Mouse (Mus musculus) embryonic facial prominence, embryonic 13.5 days (tissue): ENCODE measurements around the gene Txnrd1. TPM values are rescaled to one million over a fixed set of nuclear protein-coding genes. Genes with fewer than 3 reads are reported as not detected.

Experiments
- ATAC-seq: fragments of 200-750 bp; cut with Nextera tagmentation; 2 replicates; pipeline ENCODE4 v1.8.0; 2017; ENCODE audit warnings: low read depth; ENCODE audit not compliant: insufficient number of reproducible peaks, insufficient read depth, low FRiP score, low TSS enrichment
- H3K27ac ChIP-seq: fragments of 300-500 bp; sonication (generic); 2 replicates; pipeline ENCODE4 v1.5.1; 2015; ENCODE audit warnings: moderate library complexity, mild to moderate bottlenecking, inconsistent platforms
- H3K27me3 ChIP-seq: fragments of 300-500 bp; sonication (generic); 2 replicates; pipeline ENCODE4 v1.6.1; 2015; ENCODE audit warnings: mild to moderate bottlenecking, inconsistent platforms
- H3K36me3 ChIP-seq: fragments of 300-500 bp; sonication (generic); 2 replicates; pipeline ENCODE4 v1.6.1; 2015; ENCODE audit warnings: mild to moderate bottlenecking, inconsistent platforms
- H3K4me1 ChIP-seq: fragments of 300-500 bp; sonication (generic); 2 replicates; pipeline ENCODE4 v1.6.1; 2015; ENCODE audit warnings: inconsistent platforms
- H3K4me2 ChIP-seq: fragments of 300-500 bp; sonication (generic); 2 replicates; pipeline ENCODE4 v1.6.1; 2015; ENCODE audit warnings: moderate library complexity, mild to moderate bottlenecking, inconsistent platforms
- H3K4me3 ChIP-seq: fragments of 300-500 bp; sonication (generic); 2 replicates; pipeline ENCODE4 v1.5.1; 2015; ENCODE audit warnings: mild to moderate bottlenecking, inconsistent platforms
- H3K9ac ChIP-seq: fragments of 300-500 bp; sonication (generic); 2 replicates; pipeline ENCODE4 v1.6.1; 2015; ENCODE audit warnings: mild to moderate bottlenecking, inconsistent platforms
- H3K9me3 ChIP-seq: fragments of 300-500 bp; sonication (generic); 2 replicates; pipeline ENCODE4 v1.6.1; 2016; ENCODE audit warnings: inconsistent platforms
- WGBS: fragments of 180-500 bp; shearing (Covaris S2); methylation state at CpG from one replicate; pipeline ENCODE4 v1.1.7; 2015; ENCODE audit warnings: mixed read lengths; 5-methylcytosine and 5-hydroxymethylcytosine counted together
- polyA plus RNA-seq: library from polyadenylated mRNA; unstranded; fragments of >200 nt; fragmentation: Nextera tagmentation; extraction: Ambion mirVana; gene quantifications from 2 replicates; pipeline ENCODE4 v1.2.1, GENCODE M21; 2015

Gene Txnrd1
- polyA plus RNA-seq, 1 experiment from 2014 or later: 99.4 TPM

DNA sequence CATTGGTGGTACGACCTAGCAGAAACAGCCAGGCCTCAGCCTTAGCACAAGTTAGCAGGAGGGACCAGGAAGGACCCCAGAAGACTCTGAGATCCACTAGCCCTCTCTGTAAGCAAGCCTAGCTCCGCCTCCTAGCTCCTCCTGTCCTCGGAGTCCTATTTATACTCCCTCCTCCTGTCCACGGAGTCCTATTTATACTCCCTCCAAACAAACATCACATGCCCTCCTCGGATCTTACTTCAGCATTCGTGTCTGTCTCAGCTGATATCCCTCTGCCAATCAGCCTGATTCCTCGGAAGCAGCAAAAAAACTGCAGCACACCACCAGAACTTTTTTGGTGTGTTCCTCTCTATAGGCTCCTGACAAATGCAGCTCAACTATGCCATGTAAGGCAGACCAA, 65.1 kb downstream of the Txnrd1 start:
- no peak overlapping the region; the same call in 1 of the 2 replicates for H3K27ac ChIP-seq
- H3K9me3 ChIP-seq: no peaks in the 10 kb centered on the region
- no peak overlapping the region for H3K4me2 ChIP-seq
- H3K4me1 ChIP-seq: peaks cover 10% of the 10 kb centered on the region; the same call in 1 of the 2 replicates
- no peak overlapping the region for H3K4me3 ChIP-seq
- WGBS: 47% methylated on average over 7 of the region's 7 CpGs
- no peaks in the 10 kb centered on the region; the same call in 1 of the 2 replicates for H3K27me3 ChIP-seq
- no peak overlapping the region for H3K9ac ChIP-seq
- H3K36me3 ChIP-seq: peaks cover 44% of the 10 kb centered on the region
- no peak for ATAC-seq

DNA sequence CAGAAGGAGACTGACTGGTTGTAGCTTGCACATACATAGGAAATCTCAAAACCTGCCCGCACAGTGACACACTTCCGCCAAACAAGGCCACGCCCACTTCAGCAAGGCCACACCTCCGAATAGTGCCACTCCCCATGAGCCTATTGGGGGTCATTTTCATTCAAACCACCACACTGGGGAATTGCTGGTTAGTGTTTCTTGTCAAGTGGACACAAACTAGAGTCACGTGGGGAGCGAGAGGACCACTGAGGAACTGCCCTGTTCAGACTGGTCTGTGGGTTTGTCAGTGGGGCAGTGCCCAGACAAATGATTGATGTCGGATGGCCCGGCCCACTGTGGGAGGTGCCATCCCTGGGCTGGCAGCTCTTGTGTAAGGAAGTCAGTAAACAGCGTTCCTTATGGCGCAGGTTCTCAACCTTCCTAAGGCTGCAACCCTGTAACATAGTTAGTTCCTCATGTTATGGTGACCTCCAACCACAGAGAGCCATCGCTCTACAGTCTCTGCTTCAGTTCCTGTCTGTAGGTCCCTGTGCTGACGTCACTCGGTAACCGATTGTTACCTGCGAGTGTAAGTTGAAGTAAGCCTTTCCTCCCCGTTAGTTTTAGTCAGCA, 66.2 kb downstream of the Txnrd1 start:
- Histone ChIP-seq H3K36me3 (peaks cover 39% of the 10 kb centered on the region), H3K9ac (no peak overlapping the region), H3K9me3 (no peaks in the 10 kb centered on the region), H3K4me3 (no peak overlapping the region), H3K27me3 (no peaks in the 10 kb centered on the region; the same call in 1 of the 2 replicates), H3K4me1 (peaks cover 10% of the 10 kb centered on the region; the same call in 1 of the 2 replicates), H3K27ac (no peak overlapping the region), H3K4me2 (peak overlapping the region; percentile 20)
- WGBS: 45% methylated on average over 16 of the region's 16 CpGs
- ATAC-seq: no peak

DNA sequence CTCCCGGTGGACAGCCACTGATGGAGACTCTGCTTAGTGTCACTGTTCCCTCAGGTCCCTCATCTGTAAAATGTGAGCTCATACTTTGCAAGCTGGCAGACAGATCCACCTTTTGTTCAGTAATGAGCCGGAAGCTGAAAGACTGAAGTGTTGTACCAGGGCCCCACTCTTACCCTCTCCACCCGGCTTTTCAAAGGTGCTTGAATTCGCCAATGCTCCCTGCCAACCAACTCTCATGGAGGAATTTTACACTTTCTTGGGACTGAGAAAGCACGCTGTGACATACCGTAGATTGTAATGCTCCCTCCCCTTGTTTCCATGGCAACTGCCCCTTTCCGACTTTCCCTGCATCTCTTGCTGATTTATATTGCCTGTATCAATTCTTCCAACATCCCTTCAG, 66.8 kb downstream of the Txnrd1 start:
- Histone ChIP-seq H3K9ac (no peak overlapping the region), H3K27me3 (peaks cover 3% of the 10 kb centered on the region; the same call in 1 of the 2 replicates), H3K4me2 (peak overlapping the region; percentile 20; the same call in 1 of the 2 replicates), H3K4me3 (no peak overlapping the region), H3K4me1 (peaks cover 10% of the 10 kb centered on the region; the same call in 1 of the 2 replicates), H3K27ac (no peak overlapping the region), H3K36me3 (peaks cover 33% of the 10 kb centered on the region), H3K9me3 (no peaks in the 10 kb centered on the region)
- 41% methylated on average over 7 of the region's 7 CpGs for WGBS
- no peak for ATAC-seq

DNA sequence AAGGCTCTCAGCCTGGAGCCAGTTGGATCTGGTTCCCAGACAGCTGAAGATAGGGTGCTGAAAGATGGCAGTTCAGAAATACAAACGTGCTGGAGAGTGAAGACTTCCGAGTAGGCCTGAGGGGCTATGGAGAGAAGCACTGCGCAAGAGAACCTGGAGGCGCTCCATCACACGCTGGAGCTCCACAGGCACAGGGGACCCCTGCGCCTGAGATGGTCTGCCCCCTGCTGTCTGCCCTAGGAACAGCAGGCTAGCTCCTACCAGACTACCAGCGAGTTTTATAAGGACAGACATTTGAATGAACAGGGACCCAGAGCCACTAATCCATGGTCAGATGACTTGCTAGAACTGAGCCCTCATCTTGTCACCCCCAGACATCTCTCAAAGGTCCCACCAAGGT, 67.7 kb downstream of the Txnrd1 start:
- H3K4me3 ChIP-seq: no peak overlapping the region
- H3K36me3 ChIP-seq: peaks cover 24% of the 10 kb centered on the region
- no peak overlapping the region for H3K4me2 ChIP-seq
- H3K9me3 ChIP-seq: no peaks in the 10 kb centered on the region
- H3K4me1 ChIP-seq: peaks cover 10% of the 10 kb centered on the region; the same call in 1 of the 2 replicates
- no peak overlapping the region for H3K9ac ChIP-seq
- ATAC-seq: no peak
- H3K27me3 ChIP-seq: peaks cover 7% of the 10 kb centered on the region
- WGBS: 7% methylated on average over 7 of the region's 7 CpGs
- no peak overlapping the region for H3K27ac ChIP-seq

DNA sequence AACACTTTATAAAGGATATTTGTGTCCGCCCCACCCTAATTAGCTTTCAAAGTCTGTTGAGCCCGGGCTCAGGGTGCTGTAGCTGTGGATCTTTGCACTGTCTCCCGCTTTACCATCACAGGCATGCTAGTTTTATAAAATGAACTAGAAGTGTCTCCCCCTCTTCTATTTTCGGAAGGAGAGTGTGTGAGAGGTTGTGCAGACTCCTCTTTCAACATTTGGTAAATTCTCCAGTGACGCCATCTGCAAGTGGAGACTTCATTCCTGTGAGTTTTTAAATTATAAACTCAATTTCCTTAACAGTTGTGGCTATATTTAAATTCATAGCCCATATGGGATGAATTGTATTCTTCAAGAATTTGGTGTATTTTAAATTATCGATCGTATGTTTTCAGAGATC, 74.8 kb downstream of the Txnrd1 start:
- Histone ChIP-seq H3K4me2 (peak overlapping the region; percentile 41; the same call in 1 of the 2 replicates), H3K27ac (no peak overlapping the region), H3K4me1 (peaks cover 6% of the 10 kb centered on the region), H3K9ac (no peak overlapping the region), H3K36me3 (no peaks in the 10 kb centered on the region), H3K27me3 (peaks cover 22% of the 10 kb centered on the region), H3K9me3 (no peaks in the 10 kb centered on the region), H3K4me3 (no peak overlapping the region)
- no peak for ATAC-seq
- WGBS: 56% methylated on average over 7 of the region's 7 CpGs

DNA sequence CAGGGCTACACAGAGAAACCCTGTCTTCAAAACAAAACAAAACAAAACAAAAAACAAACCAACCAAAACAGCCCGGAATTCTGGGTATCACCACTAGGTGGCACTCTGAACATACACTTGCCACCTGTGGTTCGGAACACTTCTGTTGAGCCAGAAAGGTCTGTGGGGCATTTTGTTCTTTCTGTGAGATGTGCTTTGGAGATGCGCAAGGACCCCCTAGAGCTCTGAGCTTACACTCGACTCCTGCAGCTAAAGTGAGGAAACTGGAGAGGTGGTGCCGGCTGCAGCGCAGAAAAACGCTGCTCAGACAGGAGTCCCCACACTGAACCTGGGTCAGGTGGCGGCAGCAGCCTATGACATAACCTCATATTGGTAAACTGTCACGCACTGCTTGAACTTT, 75.6 kb downstream of the Txnrd1 start:
- no peak overlapping the region for H3K4me3 ChIP-seq
- H3K36me3 ChIP-seq: no peaks in the 10 kb centered on the region
- peaks cover 22% of the 10 kb centered on the region for H3K27me3 ChIP-seq
- H3K9ac ChIP-seq: 0 out of 2 replicates have a peak overlapping the region, but pooled peaks have one; percentile 21
- no peaks in the 10 kb centered on the region for H3K9me3 ChIP-seq
- H3K4me1 ChIP-seq: peaks cover 6% of the 10 kb centered on the region
- no peak overlapping the region for H3K27ac ChIP-seq
- ATAC-seq: no peak
- H3K4me2 ChIP-seq: peak overlapping the region; percentile 41
- 14% methylated on average over 9 of the region's 9 CpGs for WGBS

DNA sequence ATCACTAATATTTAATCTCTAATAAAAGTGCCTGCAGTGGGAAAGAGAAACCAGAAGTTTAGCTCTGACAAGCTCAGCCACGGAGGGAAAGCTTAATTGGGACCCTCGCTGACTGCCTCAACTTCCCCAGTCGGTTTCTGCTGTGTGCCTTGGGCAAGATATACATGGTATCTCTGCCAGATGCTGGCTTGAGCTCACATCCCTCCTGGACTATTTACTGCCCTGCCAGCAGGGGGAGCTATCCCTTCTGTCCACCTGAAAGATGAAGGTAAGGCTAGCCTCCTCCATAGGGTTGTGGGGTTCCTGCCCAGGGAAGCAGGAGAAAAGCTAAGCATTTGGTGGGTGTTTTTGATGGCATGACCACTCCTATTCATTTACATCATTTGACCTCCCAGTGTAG, 76.4 kb downstream of the Txnrd1 start:
- ATAC-seq: no peak
- H3K27me3 ChIP-seq: peaks cover 20% of the 10 kb centered on the region
- no peak overlapping the region for H3K4me3 ChIP-seq
- WGBS: 71% methylated on average over 3 of the region's 3 CpGs
- peaks cover 6% of the 10 kb centered on the region for H3K4me1 ChIP-seq
- H3K4me2 ChIP-seq: no peak overlapping the region
- no peaks in the 10 kb centered on the region for H3K9me3 ChIP-seq
- H3K27ac ChIP-seq: no peak overlapping the region
- H3K9ac ChIP-seq: no peak overlapping the region
- H3K36me3 ChIP-seq: no peaks in the 10 kb centered on the region

DNA sequence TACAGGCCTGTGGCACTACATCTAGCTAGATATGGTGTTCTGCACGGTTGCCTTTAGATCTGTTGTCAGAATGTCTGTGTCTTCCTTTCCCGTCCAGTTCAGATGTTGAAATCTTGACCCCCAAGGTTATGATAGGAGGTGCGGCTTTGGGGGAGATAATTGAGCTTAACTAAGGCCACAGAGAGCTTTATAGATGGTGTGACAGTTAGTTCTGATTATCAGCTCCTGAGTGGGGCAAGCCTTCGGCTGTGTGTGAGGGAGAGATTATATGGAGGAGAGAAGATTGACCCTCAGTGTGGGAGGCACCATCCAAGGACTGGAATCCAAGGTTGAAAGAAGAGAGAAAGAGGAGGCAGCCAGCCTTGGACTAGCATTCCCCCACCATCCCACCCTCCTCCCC, 79.5 kb downstream of the Txnrd1 start:
- Histone ChIP-seq H3K4me3 (no peak overlapping the region), H3K27me3 (peaks cover 7% of the 10 kb centered on the region), H3K27ac (no peak overlapping the region), H3K4me2 (no peak overlapping the region), H3K9me3 (no peaks in the 10 kb centered on the region), H3K9ac (no peak overlapping the region), H3K36me3 (no peaks in the 10 kb centered on the region), H3K4me1 (peaks cover 6% of the 10 kb centered on the region)
- ATAC-seq: no peak
- WGBS: 82% methylated on average over 4 of the region's 4 CpGs

DNA sequence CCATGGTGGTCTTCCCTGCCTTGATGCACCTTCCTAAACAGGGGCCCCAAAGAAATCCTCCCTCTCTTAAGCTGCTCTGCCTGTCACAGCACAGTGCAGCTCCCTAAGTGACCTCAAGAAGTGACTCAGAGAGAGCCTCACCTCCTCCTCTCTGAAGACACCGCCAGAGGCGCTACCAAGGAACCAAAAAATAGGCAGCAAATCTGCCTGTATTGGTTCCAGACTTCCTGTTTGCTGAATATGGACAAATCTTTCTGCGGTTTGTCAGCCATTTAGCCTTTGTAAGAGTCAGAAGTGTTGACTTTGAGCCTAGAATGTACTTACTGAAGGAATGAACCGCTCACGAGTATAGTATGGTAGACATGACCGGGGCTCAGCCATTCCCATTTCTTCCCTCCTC, 80.0 kb downstream of the Txnrd1 start:
- 82% methylated on average over 6 of the region's 6 CpGs for WGBS
- H3K4me2 ChIP-seq: no peak overlapping the region
- H3K27ac ChIP-seq: no peak overlapping the region
- H3K4me3 ChIP-seq: no peak overlapping the region
- no peaks in the 10 kb centered on the region for H3K36me3 ChIP-seq
- ATAC-seq: no peak
- H3K9ac ChIP-seq: no peak overlapping the region
- peaks cover 7% of the 10 kb centered on the region for H3K27me3 ChIP-seq
- peaks cover 6% of the 10 kb centered on the region for H3K4me1 ChIP-seq
- H3K9me3 ChIP-seq: no peaks in the 10 kb centered on the region

DNA sequence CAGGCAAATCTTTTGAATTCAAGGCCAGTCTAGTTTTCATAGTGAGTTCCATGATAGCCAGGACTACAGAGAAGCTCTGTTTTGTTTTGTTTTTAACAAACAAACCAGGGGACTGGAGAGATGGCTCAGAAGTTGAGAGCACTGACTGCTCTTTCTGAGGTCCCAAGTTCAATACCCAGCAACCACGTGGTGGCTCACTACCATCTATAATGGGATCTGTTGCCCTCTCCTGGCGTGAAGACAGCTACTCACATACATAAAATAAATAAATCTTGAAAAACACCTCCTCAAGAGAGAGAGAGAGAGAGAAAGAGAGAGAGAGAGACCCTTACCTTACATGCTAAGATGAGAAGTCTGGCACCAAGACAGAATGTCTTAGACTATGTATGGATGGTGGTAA, 84.9 kb downstream of the Txnrd1 start:
- WGBS: 61% methylated on average over 2 of the region's 2 CpGs
- H3K4me2 ChIP-seq: no peak overlapping the region
- ATAC-seq: no peak
- H3K4me3 ChIP-seq: no peak overlapping the region
- H3K36me3 ChIP-seq: no peaks in the 10 kb centered on the region
- peaks cover 7% of the 10 kb centered on the region for H3K4me1 ChIP-seq
- H3K27me3 ChIP-seq: no peaks in the 10 kb centered on the region
- no peak overlapping the region for H3K27ac ChIP-seq
- H3K9ac ChIP-seq: no peak overlapping the region
- H3K9me3 ChIP-seq: no peaks in the 10 kb centered on the region

DNA sequence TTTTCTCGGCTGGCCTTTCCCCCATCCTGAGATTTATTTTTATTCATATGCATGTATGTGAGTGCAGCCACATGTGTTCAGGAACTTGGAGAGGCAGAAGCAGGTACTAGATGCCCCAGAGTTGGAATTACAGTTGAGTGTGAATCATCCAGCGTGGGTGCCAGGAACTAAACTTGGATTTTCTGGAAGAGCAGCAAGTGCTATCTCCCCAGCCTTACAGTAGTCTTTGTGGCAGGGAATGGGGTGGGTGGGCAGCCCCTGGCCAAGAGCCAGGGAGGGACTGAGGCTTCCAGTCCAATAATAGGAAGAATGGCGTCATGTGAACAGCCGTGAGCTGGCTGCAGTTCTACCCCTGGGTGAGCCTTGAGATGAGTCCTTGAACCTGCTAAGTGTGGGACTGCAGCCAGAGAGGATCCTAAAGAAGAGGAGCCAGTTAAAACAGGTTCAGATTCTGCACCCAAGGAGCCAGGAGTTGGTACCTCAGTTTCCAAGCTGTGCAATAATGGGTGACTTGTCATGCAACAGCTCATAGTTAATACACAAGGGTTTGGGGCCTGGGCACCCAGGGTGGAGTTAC, 85.7 kb downstream of the Txnrd1 start:
- ATAC-seq: no peak
- no peak overlapping the region for H3K27ac ChIP-seq
- H3K4me2 ChIP-seq: no peak overlapping the region

DNA sequence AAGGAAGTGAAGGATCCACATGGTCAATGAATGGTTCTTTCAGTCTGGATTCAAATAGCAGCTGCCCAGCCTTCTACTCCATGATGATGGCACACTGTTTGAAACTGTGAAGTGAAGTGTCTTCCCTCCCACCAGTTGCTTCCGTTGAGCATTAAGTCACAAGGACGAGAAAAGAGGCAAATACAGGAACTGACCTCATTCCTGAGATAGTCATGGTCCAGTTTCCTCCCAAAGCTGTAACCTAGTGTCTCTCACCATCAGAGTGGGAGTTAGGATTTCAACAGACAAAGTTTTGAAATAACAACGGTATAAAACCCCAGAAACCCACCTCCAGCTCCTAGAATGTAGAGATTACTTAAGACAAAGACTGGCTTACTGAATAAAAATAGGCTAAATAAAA, 89.8 kb downstream of the Txnrd1 start:
- ATAC-seq: no peak
- Histone ChIP-seq H3K9ac (no peak overlapping the region), H3K9me3 (0 out of 2 replicates have a peak, but pooled peaks cover 7% of the 10 kb centered on the region), H3K4me2 (no peak overlapping the region), H3K4me1 (peaks cover 7% of the 10 kb centered on the region), H3K36me3 (no peaks in the 10 kb centered on the region), H3K27me3 (no peaks in the 10 kb centered on the region), H3K27ac (no peak overlapping the region), H3K4me3 (no peak overlapping the region)
- WGBS: 74% methylated on average over 3 of the region's 3 CpGs

More for the DNA sequence above, 85.7 kb downstream of the Txnrd1 start:
- H3K36me3 ChIP-seq: no peaks in the 10 kb centered on the region
- no peaks in the 10 kb centered on the region for H3K9me3 ChIP-seq
- H3K4me3 ChIP-seq: no peak overlapping the region
- 93% methylated on average over 4 of the region's 4 CpGs for WGBS
- peaks cover 7% of the 10 kb centered on the region for H3K4me1 ChIP-seq
- H3K27me3 ChIP-seq: no peaks in the 10 kb centered on the region
- no peak overlapping the region for H3K9ac ChIP-seq
